Mouse (Mus musculus) heart, embryonic 16.5 days (tissue): ENCODE measurements around the gene Polr2l. TPM values are rescaled to one million over a fixed set of nuclear protein-coding genes. Genes with fewer than 3 reads are reported as not detected.

Source experiments
- ATAC-seq: fragments of 200-750 bp; cut with Nextera tagmentation; replicated peaks from 2 replicates; pipeline ENCODE4 v1.8.0; 2017; ENCODE audit warnings: moderate number of reproducible peaks; ENCODE audit not compliant: insufficient read depth, low FRiP score; ENCODE audit errors: extremely low read depth
- H3K27ac ChIP-seq: fragments of 300-500 bp; sonication (generic); 2 replicates; pipeline ENCODE4 v1.5.1; 2014; ENCODE audit warnings: mild to moderate bottlenecking, low read length, control low read depth, moderate library complexity
- H3K27me3 ChIP-seq: fragments of 300-500 bp; sonication (generic); 2 replicates; pipeline ENCODE4 v1.6.1; 2014; ENCODE audit warnings: low read length, mixed read lengths; ENCODE audit not compliant: control insufficient read depth, insufficient read depth
- H3K36me3 ChIP-seq: fragments of 300-500 bp; sonication (generic); 2 replicates; pipeline ENCODE4 v1.6.1; 2014; ENCODE audit not compliant: control insufficient read depth, insufficient read depth
- H3K4me1 ChIP-seq: fragments of 300-500 bp; sonication (generic); 2 replicates; pipeline ENCODE4 v1.6.1; 2014; ENCODE audit warnings: low read length, mixed read lengths; ENCODE audit not compliant: control insufficient read depth, insufficient read depth
- H3K4me2 ChIP-seq: fragments of 300-500 bp; sonication (generic); 2 replicates; pipeline ENCODE4 v1.6.1; 2014; ENCODE audit warnings: low read depth, mild to moderate bottlenecking, control low read depth, low read length
- H3K4me3 ChIP-seq: fragments of 300-500 bp; sonication (generic); 2 replicates; pipeline ENCODE4 v1.5.1; 2014; ENCODE audit warnings: mild to moderate bottlenecking, control low read depth, low read length
- H3K9ac ChIP-seq: fragments of 300-500 bp; sonication (generic); 2 replicates; pipeline ENCODE4 v1.6.1; 2014; ENCODE audit warnings: low read length, control low read depth
- H3K9me3 ChIP-seq: fragments of 300-500 bp; sonication (generic); replicated peaks from 2 replicates; pipeline ENCODE4 v1.6.1; 2016; ENCODE audit warnings: low read length; ENCODE audit not compliant: control insufficient read depth
- WGBS: fragments of 180-500 bp; shearing (Covaris S2); extraction: QIAGEN DNeasy Blood & Tissue Kit; methylation state at CpG from one replicate; pipeline ENCODE4 v1.1.7; 2014; 5-methylcytosine and 5-hydroxymethylcytosine counted together
- polyA plus RNA-seq: library from polyadenylated mRNA; unstranded; fragments of >200 nt; fragmentation: Nextera tagmentation; extraction: Ambion mirVana; gene quantifications from 2 replicates; pipeline ENCODE4 v1.2.1, GENCODE M21; 2015

Gene Polr2l
- polyA plus RNA-seq, 1 experiment from 2014 or later, result 56.7 TPM

DNA sequence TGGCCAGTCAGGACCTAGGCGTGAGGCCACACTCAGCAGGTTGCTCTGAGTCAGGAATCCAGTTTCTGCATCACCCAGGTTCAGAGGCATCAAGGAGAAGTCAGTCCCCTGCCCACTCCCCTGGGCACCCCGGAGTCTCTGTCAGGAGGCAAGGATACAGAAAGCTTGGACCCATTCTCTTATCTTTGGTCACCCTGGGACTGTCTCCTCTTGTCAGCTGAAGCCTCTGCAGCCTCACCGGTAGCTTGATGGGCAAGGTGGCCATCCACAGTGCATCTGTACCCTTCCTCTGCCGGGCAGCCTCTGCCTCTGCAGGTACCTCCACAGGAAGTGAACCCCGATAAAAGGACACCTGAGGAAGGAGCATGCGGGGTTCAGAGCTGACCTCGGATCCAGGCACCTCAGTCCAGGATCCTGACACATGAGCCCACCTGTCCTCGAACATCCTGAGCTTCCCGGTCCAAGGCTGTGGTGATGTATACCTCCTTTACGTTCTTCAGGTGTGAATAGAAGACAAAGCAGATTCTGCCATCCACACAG lies 35.7 kb downstream of the Polr2l start:
- Histone ChIP-seq H3K4me3 (no peak overlapping the region), H3K36me3 (peaks cover 10% of the 10 kb centered on the region), H3K4me2 (no peak overlapping the region), H3K9ac (no peak overlapping the region), H3K27ac (no peak overlapping the region), H3K4me1 (peaks cover 39% of the 10 kb centered on the region), H3K9me3 (no peaks in the 10 kb centered on the region), H3K27me3 (no peaks in the 10 kb centered on the region)
- no peak for ATAC-seq
- 93% methylated on average over 10 of the region's 10 CpGs for WGBS

DNA sequence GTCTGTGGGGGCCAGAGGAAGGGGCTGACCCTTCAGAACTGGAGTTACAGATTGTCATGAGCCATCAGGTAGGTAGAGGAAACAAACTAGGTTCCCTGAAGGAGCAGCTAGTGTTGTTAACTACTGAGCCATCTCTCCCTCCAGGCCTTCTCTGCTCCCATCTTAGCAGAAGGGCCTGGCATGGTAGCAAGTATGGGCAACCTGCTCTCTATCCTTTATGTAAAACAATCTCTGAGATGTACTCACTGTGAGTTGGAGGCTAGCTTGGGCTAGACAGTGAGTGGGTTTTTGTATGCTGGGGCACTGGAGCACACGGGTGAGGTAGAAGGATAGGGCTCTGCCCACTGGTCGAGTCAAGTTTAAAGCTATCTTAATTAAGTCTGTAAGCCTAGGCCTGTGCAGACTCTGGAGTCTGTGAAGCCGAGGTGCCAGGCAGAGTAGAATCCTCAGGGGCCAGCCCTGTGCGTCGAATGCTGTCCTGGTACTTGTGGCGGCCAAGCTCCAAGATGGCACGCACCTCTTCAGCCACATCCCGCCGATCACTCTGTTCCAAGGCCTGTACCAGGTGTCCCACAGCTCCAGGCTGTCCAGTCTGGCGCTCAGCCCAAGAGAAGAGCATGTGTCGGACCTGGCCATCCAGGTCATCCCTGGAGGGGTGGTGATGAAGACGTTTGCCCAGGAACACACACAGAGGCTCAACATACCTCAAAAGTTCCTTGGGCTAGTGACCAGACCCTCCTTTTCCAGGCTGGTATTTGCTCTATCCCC lies 36.5 kb downstream of the Polr2l start:
- WGBS, result 88% methylated on average over 12 of the region's 12 CpGs
- no peaks in the 10 kb centered on the region for H3K9me3 ChIP-seq
- no peak overlapping the region for H3K4me2 ChIP-seq
- H3K4me3 ChIP-seq, result no peak overlapping the region
- no peaks in the 10 kb centered on the region for H3K27me3 ChIP-seq
- H3K4me1 ChIP-seq, result peaks cover 39% of the 10 kb centered on the region
- peaks cover 12% of the 10 kb centered on the region for H3K36me3 ChIP-seq
- no peak overlapping the region for H3K9ac ChIP-seq
- no peak for ATAC-seq
- H3K27ac ChIP-seq, result no peak overlapping the region

GRCm38 (mm10) chr7:141437178-141438120 lies 37.5 kb downstream of the Polr2l start, which contains the start of gene Slc25a22:
Slc25a22 (minus strand) TSS chr7:141437892.
- peaks cover 29% of the 10 kb centered on the region for H3K4me1 ChIP-seq
- H3K36me3 ChIP-seq, result peaks cover 12% of the 10 kb centered on the region
- peak; percentile 81 for ATAC-seq
- peak within 1 kb of the TSS; percentile 74 for H3K4me2 ChIP-seq
- no peaks in the 10 kb centered on the region for H3K27me3 ChIP-seq
- peak within 1 kb of the TSS; percentile 74 for H3K4me3 ChIP-seq
- H3K27ac ChIP-seq, result peak within 1 kb of the TSS; percentile 58; the same call in 1 of the 2 replicates
- no peaks in the 10 kb centered on the region for H3K9me3 ChIP-seq
- H3K9ac ChIP-seq, result peak within 1 kb of the TSS; percentile 77
- 6% methylated on average over 53 of the region's 53 CpGs for WGBS

DNA sequence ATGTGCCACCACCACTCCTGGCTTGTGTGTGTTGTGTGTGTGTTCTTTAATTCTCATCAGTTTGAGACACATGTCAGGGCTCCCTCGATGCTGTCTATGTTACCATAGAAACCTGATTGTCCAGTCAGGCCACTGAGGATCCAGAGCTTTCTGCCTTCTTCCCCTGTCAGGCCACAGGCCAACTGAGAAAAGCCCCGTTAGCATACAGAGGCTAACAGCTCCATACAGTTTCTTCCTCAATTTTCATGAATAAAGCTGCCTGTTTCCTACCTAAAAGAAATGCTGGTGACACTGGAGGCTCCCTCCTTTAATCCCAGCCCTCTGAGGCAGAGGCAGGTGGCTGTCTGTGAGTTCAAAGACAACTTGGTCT lies 38.4 kb downstream of the Polr2l start:
- H3K27ac ChIP-seq, result no peak overlapping the region
- peak overlapping the region; percentile 74 for H3K4me2 ChIP-seq
- no peaks in the 10 kb centered on the region for H3K27me3 ChIP-seq
- WGBS, result 70% methylated on average over 2 of the region's 2 CpGs
- H3K4me1 ChIP-seq, result peaks cover 27% of the 10 kb centered on the region
- ATAC-seq, result no peak
- H3K4me3 ChIP-seq, result peak overlapping the region; percentile 74
- no peaks in the 10 kb centered on the region for H3K9me3 ChIP-seq
- H3K36me3 ChIP-seq, result peaks cover 10% of the 10 kb centered on the region
- peak overlapping the region; percentile 77 for H3K9ac ChIP-seq

DNA sequence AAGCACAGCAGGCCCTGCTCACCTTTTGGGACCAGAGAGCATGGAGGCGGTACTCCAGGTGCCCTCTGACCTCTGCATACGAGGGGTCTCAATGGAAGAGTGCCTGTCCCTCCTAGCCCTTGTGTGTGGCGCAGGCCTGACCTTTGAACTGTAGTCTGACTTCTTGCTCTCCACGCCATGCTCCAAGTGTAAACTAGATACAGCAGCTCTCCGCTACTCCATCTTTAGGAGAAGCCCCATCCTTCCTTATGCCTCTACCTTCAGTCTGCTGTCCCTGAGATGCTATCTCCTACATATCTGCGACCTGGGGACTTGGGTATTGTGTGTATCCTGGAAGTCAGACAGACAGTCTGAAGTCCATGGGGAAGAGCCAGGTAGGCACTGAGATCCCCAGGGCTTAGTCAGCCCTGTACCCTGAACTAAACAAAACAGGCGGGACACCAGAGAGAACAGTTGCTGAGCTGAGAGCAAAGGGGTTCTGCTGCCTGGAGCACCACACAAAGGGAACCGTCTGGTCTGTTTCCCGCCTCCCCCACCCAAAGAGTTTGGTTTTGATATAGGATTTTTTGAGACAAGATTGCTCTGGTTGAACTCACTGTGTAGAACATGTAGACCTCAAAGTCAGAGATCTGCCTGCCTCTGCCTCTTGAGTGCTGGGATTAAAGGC lies 38.9 kb downstream of the Polr2l start:
- Histone ChIP-seq H3K36me3 (peaks cover 12% of the 10 kb centered on the region), H3K27me3 (no peaks in the 10 kb centered on the region)

DNA sequence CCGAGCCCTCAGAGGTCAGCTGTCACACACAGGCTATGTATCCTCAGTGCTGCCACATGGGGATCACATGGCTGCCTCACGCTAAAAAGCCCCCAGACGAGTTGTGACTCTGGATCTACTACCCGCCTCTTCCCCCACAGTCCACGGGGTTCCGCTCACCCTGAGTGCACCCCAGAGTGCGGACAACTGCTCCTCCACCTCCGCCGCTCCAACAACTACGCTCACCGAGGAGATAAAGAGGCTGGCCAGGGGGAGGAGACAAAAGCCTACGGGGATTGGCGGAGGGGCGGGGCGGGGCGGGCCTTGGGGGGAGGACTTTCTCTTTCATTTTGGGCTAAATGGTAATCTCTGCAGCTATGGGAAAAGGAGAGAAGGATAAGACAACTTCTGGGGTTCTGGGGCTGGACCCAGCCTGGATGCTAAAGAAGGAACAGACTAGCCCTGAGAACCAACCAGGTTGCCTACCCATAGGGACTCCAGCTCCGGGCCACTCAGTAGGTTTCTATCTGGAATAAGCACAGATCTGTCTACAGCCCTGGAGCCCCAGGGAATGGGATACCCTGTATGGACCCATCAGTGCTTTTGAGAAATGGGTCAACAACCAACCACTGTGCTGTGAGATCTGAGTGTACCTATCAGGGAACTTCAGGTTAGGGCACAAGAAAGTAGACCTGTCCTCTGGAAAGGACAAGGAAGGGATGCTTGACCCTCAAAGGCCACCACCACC lies 39.6 kb downstream of the Polr2l start:
- ATAC-seq, result peak; percentile 43
- no peaks in the 10 kb centered on the region for H3K9me3 ChIP-seq
- H3K4me1 ChIP-seq, result peaks cover 21% of the 10 kb centered on the region
- 3% methylated on average over 17 of the region's 17 CpGs for WGBS
- peak overlapping the region; percentile 73 for H3K9ac ChIP-seq
- peak overlapping the region; percentile 19 for H3K27ac ChIP-seq
- H3K4me2 ChIP-seq, result peak overlapping the region; percentile 81
- H3K27me3 ChIP-seq, result no peaks in the 10 kb centered on the region
- H3K36me3 ChIP-seq, result peaks cover 18% of the 10 kb centered on the region
- peak overlapping the region; percentile 64 for H3K4me3 ChIP-seq

More for the DNA sequence above, 38.9 kb downstream of the Polr2l start:
- WGBS, result 84% methylated on average over 9 of the region's 9 CpGs
- H3K4me3 ChIP-seq, result no peak overlapping the region
- no peak overlapping the region for H3K9ac ChIP-seq
- peaks cover 27% of the 10 kb centered on the region for H3K4me1 ChIP-seq
- no peak overlapping the region for H3K4me2 ChIP-seq
- no peak overlapping the region for H3K27ac ChIP-seq
- H3K9me3 ChIP-seq, result no peaks in the 10 kb centered on the region
- ATAC-seq, result no peak

- H3K27ac ChIP-seq, result peak overlapping the region; percentile 19
- WGBS, result 16% methylated on average over 8 of the region's 8 CpGs
Measured at GRCm38 (mm10) chr7:141434464-141434863, 40.5 kb downstream of the Polr2l start.

More at GRCm38 (mm10) chr7:141434464-141434863, 40.5 kb downstream of the Polr2l start:
- peak overlapping the region; percentile 73 for H3K9ac ChIP-seq
- H3K4me3 ChIP-seq, result peak overlapping the region; percentile 64
- H3K9me3 ChIP-seq, result no peaks in the 10 kb centered on the region
- peaks cover 18% of the 10 kb centered on the region for H3K36me3 ChIP-seq
- peaks cover 27% of the 10 kb centered on the region for H3K4me1 ChIP-seq
- peak overlapping the region; percentile 81 for H3K4me2 ChIP-seq
- no peak for ATAC-seq
- no peaks in the 10 kb centered on the region for H3K27me3 ChIP-seq
